Mouse (Mus musculus) kidney, embryonic 15.5 days (tissue): ENCODE data around the gene Hist1h2bh. TPM values are rescaled to one million over a fixed set of nuclear protein-coding genes. Genes with fewer than 3 reads are reported as not detected.
"Not testable (repeated sequence)": the region's sequence is repeated elsewhere in the genome, so short reads cannot be mapped to it uniquely, and the experiment has no call there.

Source experiments
- ATAC-seq: fragments of 200-750 bp; cut with Nextera tagmentation; replicated peaks from 2 replicates; pipeline ENCODE4 v1.8.0; 2017; ENCODE audit warnings: moderate TSS enrichment; ENCODE audit not compliant: low FRiP score
- H3K27ac ChIP-seq: fragments of 300-500 bp; sonication (generic); 2 replicates; pipeline ENCODE4 v1.5.1; 2015; ENCODE audit warnings: mild to moderate bottlenecking, inconsistent platforms
- H3K27me3 ChIP-seq: fragments of 300-500 bp; sonication (generic); 2 replicates; pipeline ENCODE4 v1.6.1; 2015; ENCODE audit warnings: inconsistent platforms
- H3K36me3 ChIP-seq: fragments of 300-500 bp; sonication (generic); 2 replicates; pipeline ENCODE4 v1.6.1; 2015; ENCODE audit warnings: inconsistent platforms
- H3K4me1 ChIP-seq: fragments of 300-500 bp; sonication (generic); 2 replicates; pipeline ENCODE4 v1.6.1; 2015; ENCODE audit warnings: inconsistent platforms
- H3K4me2 ChIP-seq: fragments of 300-500 bp; sonication (generic); 2 replicates; pipeline ENCODE4 v1.6.1; 2015; ENCODE audit warnings: moderate library complexity, mild to moderate bottlenecking, inconsistent platforms
- H3K4me3 ChIP-seq: fragments of 300-500 bp; sonication (generic); replicated peaks from 2 replicates; pipeline ENCODE4 v1.5.1; 2015; ENCODE audit warnings: mild to moderate bottlenecking, inconsistent platforms
- H3K9ac ChIP-seq: fragments of 300-500 bp; sonication (generic); 2 replicates; pipeline ENCODE4 v1.6.1; 2015; ENCODE audit warnings: mild to moderate bottlenecking, inconsistent platforms
- H3K9me3 ChIP-seq: fragments of 300-500 bp; sonication (generic); replicated peaks from 2 replicates; pipeline ENCODE4 v1.6.1; 2016; ENCODE audit warnings: inconsistent platforms
- WGBS: fragments of 180-500 bp; shearing (Covaris S2); methylation state at CpG from one replicate; pipeline ENCODE4 v1.1.7; 2015; ENCODE audit warnings: mixed read lengths; 5-methylcytosine and 5-hydroxymethylcytosine counted together
- polyA plus RNA-seq: library from polyadenylated mRNA; unstranded; fragments of >200 nt; fragmentation: Nextera tagmentation; extraction: Ambion mirVana; gene quantifications from 2 replicates; pipeline ENCODE4 v1.2.1, GENCODE M21; 2015

The Hist1h2bh gene
- 0.91 and 1.1 TPM in 2 replicates for polyA plus RNA-seq

- H3K27me3 ChIP-seq, H3K36me3 ChIP-seq, H3K9me3 ChIP-seq: not testable (repeated sequence)
- peak within 1 kb of the TSS; percentile 97 for H3K27ac ChIP-seq
- peak within 1 kb of the TSS; percentile 57 for H3K9ac ChIP-seq
- peak; percentile 95 for ATAC-seq
- peak within 1 kb of the TSS; percentile 74 for H3K4me2 ChIP-seq
- H3K4me1 ChIP-seq, result peaks cover 16% of the 10 kb centered on the region; the same call in 1 of the 2 replicates
- H3K4me3 ChIP-seq, result peak within 1 kb of the TSS; percentile 52
- WGBS, result under 1% methylated on average over 28 of the region's 42 CpGs
These were observed at the start of gene Hist1h2bh for GRCm38 (mm10) chr13:23542999-23543607. Hist1h2bh (minus strand) TSS chr13:23543392.

- Histone ChIP-seq H3K36me3 (no peaks in the 10 kb centered on the region), H3K27ac (peak overlapping the region; percentile 88), H3K4me1 (peaks cover 8% of the 10 kb centered on the region), H3K4me2 (no peak overlapping the region), H3K27me3 (no peaks in the 10 kb centered on the region), H3K4me3 (no peak overlapping the region), H3K9ac (no peak overlapping the region), H3K9me3 (no peaks in the 10 kb centered on the region)
- ATAC-seq, result no peak
- 66% methylated on average over 7 of the region's 7 CpGs for WGBS
These were observed 49.4 kb upstream of the Hist1h2bh start for GRCm38 (mm10) chr13:23592614-23593013.

GRCm38 (mm10) chr13:23591886-23592285 is 48.7 kb upstream of the Hist1h2bh start:
- H3K27ac ChIP-seq, result not testable (repeated sequence)
- whole genome bisulfite sequencing, result 77% methylated on average over 7 of the region's 7 CpGs

GRCm38 (mm10) chr13:23591206-23591605 is 48.0 kb upstream of the Hist1h2bh start:
- H3K9ac ChIP-seq, result no peak overlapping the region
- H3K27me3 ChIP-seq, result no peaks in the 10 kb centered on the region
- H3K4me3 ChIP-seq, result no peak overlapping the region
- H3K4me2 ChIP-seq, result no peak overlapping the region
- WGBS, result 93% methylated on average over 7 of the region's 7 CpGs
- H3K4me1 ChIP-seq, result peaks cover 17% of the 10 kb centered on the region
- ATAC-seq, result no peak
- no peak overlapping the region for H3K27ac ChIP-seq
- H3K9me3 ChIP-seq, result no peaks in the 10 kb centered on the region
- no peaks in the 10 kb centered on the region for H3K36me3 ChIP-seq

More at GRCm38 (mm10) chr13:23591886-23592285, 48.7 kb upstream of the Hist1h2bh start:
- H3K9me3 ChIP-seq, H3K4me2 ChIP-seq, H3K9ac ChIP-seq, ATAC-seq, H3K27me3 ChIP-seq, H3K36me3 ChIP-seq, H3K4me3 ChIP-seq: not testable (repeated sequence)
- peaks cover 11% of the 10 kb centered on the region for H3K4me1 ChIP-seq

GRCm38 (mm10) chr13:23586940-23587225 is 43.7 kb upstream of the Hist1h2bh start:
- H3K9me3 ChIP-seq, result no peaks in the 10 kb centered on the region
- no peak for ATAC-seq
- H3K36me3 ChIP-seq, result no peaks in the 10 kb centered on the region
- peak overlapping the region; percentile 59 for H3K4me2 ChIP-seq
- no peaks in the 10 kb centered on the region for H3K27me3 ChIP-seq
- H3K4me1 ChIP-seq, result peaks cover 31% of the 10 kb centered on the region
- H3K4me3 ChIP-seq, result peak overlapping the region; percentile 49
- 3% methylated on average over 1 of the region's 1 CpGs for WGBS
- peak overlapping the region; percentile 53 for H3K9ac ChIP-seq
- H3K27ac ChIP-seq, result peak overlapping the region; percentile 98

- peak overlapping the region; percentile 98 for H3K27ac ChIP-seq
- peaks cover 32% of the 10 kb centered on the region for H3K4me1 ChIP-seq
- ATAC-seq, result no peak; the same call in 1 of the 2 replicates
- H3K4me3 ChIP-seq, result peak overlapping the region; percentile 49
- 1% methylated on average over 22 of the region's 22 CpGs for WGBS
- H3K36me3 ChIP-seq, result no peaks in the 10 kb centered on the region
- no peaks in the 10 kb centered on the region for H3K9me3 ChIP-seq
- peak overlapping the region; percentile 53 for H3K9ac ChIP-seq
- H3K27me3 ChIP-seq, result no peaks in the 10 kb centered on the region
- H3K4me2 ChIP-seq, result peak overlapping the region; percentile 59
These were observed 43.1 kb upstream of the Hist1h2bh start for GRCm38 (mm10) chr13:23586099-23586939.

- H3K27me3 ChIP-seq, H3K36me3 ChIP-seq, H3K9me3 ChIP-seq: not testable (repeated sequence)
- peak overlapping the region; percentile 59 for H3K4me2 ChIP-seq
- H3K9ac ChIP-seq, result peak overlapping the region; percentile 57
- ATAC-seq, result peak; percentile 87
- 0% methylated on average over 25 of the region's 36 CpGs for WGBS
- H3K4me1 ChIP-seq, result peaks cover 32% of the 10 kb centered on the region
- H3K4me3 ChIP-seq, result peak overlapping the region; percentile 49
- peak overlapping the region; percentile 98 for H3K27ac ChIP-seq
These were observed 42.4 kb upstream of the Hist1h2bh start for GRCm38 (mm10) chr13:23585442-23586098.

GRCm38 (mm10) chr13:23585029-23585441 is 41.8 kb upstream of the Hist1h2bh start:
- H3K4me2 ChIP-seq, result peak overlapping the region; percentile 59
- ATAC-seq, result no peak
- WGBS, result under 1% methylated on average over 21 of the region's 21 CpGs

GRCm38 (mm10) chr13:23584331-23584730 is 41.1 kb upstream of the Hist1h2bh start:
- H3K27ac ChIP-seq, result peak overlapping the region; percentile 98
- no peak for ATAC-seq
- H3K36me3 ChIP-seq, result no peaks in the 10 kb centered on the region
- H3K4me2 ChIP-seq, result peak overlapping the region; percentile 59
- H3K4me1 ChIP-seq, result peaks cover 32% of the 10 kb centered on the region
- peak overlapping the region; percentile 49 for H3K4me3 ChIP-seq
- H3K9me3 ChIP-seq, result no peaks in the 10 kb centered on the region
- H3K9ac ChIP-seq, result peak overlapping the region; percentile 57
- no peaks in the 10 kb centered on the region for H3K27me3 ChIP-seq

More at GRCm38 (mm10) chr13:23585029-23585441, 41.8 kb upstream of the Hist1h2bh start:
- Histone ChIP-seq H3K27me3 (no peaks in the 10 kb centered on the region), H3K27ac (peak overlapping the region; percentile 98), H3K4me1 (peaks cover 32% of the 10 kb centered on the region), H3K9me3 (no peaks in the 10 kb centered on the region), H3K36me3 (no peaks in the 10 kb centered on the region), H3K4me3 (peak overlapping the region; percentile 49), H3K9ac (peak overlapping the region; percentile 57)

- Histone ChIP-seq H3K9me3 (no peaks in the 10 kb centered on the region), H3K36me3 (no peaks in the 10 kb centered on the region), H3K4me3 (peak overlapping the region; percentile 8; the same call in 1 of the 2 replicates), H3K27me3 (no peaks in the 10 kb centered on the region), H3K4me1 (peaks cover 32% of the 10 kb centered on the region), H3K27ac (peak overlapping the region; percentile 98), H3K9ac (peak overlapping the region; percentile 5; the same call in 1 of the 2 replicates), H3K4me2 (peak overlapping the region; percentile 63)
- ATAC-seq, result no peak
These were observed 40.3 kb upstream of the Hist1h2bh start for GRCm38 (mm10) chr13:23583387-23584068.

GRCm38 (mm10) chr13:23582219-23583056 is 39.2 kb upstream of the Hist1h2bh start:
- H3K9me3 ChIP-seq, result no peaks in the 10 kb centered on the region
- ATAC-seq, result no peak
- H3K4me3 ChIP-seq, result peak overlapping the region; percentile 48
- WGBS, result 7% methylated on average over 6 of the region's 6 CpGs
- peaks cover 32% of the 10 kb centered on the region for H3K4me1 ChIP-seq
- H3K27me3 ChIP-seq, result no peaks in the 10 kb centered on the region
- H3K27ac ChIP-seq, result peak overlapping the region; percentile 98
- no peaks in the 10 kb centered on the region for H3K36me3 ChIP-seq
- H3K4me2 ChIP-seq, result peak overlapping the region; percentile 63
- H3K9ac ChIP-seq, result peak overlapping the region; percentile 73
